Mouse (Mus musculus) spleen, postnatal 10 days (tissue): ENCODE data around the gene Napsa.

Experiments used
- DNase-seq, 2 experiments: peaks; one replicate each; pipeline ENCODE4 v3.0.0; 2021 to 2022; ENCODE audit warnings: low spot score in 2 of 2

The Napsa gene

DNA sequence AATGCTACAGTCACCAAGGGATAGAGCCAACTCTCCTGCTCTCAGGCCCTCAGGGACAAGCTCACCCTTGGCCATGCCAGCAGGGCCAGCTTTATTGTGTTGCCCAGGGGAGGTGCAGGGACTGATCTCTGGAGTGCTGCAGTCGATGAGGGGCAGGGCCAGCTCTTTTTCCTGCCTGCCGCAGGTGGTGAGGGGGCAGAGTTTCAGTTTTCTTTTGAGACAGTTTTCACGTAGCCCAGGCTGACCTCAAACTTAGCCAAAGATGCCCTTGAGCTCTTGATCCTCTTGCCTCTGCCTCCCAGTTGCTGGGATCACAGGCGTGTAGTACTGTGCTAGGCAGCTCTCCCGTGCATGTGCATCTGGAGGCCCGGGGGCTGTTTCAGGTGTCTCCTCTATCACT, 1.2 kb upstream of the Napsa start:
- DNase-seq, result no peak

DNA sequence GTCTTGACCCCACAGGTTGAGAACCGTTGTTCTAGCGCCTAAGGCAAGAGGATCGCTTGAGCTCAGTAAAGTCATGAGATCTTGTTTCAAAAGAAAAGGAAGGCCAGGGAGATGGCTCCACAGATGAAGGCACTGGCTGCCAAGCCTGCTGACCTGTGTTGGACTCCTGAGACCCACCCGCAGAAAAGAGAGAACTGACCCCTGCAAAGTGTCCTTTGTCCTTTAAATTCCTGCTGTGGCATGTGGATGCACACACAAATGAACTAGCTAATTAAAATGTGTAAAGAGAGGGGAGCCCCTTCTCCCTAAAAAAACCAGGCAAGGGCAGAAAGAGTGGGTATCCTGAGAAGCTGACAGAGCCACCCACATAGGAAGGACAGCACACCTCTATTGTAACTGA, 369 bp upstream of the Napsa start:
- no peak for DNase-seq

DNA sequence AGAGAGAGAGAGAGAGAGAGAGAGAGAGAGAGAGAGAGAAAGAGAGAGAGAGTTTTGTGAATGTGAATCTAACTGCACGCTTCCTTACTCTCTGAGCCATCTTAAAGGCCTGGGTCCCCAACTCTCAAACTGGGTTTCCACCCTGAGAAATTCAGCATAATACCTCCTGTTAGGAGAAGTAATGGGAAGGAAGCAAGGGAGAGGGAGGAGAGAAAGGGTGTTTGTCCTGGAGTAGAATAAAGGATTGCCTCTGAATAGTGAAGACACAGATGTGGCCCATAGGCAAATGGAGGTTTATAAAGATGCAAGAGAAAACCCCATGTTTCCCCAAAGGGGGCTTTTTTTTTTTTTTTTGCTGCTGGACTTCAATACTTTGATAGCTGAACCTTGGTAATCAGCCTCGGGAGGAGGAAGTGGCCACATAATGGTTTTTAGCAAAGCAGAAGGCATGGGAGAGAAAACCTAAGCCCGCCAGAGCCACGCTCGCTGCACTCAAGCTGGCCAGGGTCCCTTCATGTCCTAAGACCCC, 840 bp downstream of the Napsa start:
- DNase-seq, result no peak

DNA sequence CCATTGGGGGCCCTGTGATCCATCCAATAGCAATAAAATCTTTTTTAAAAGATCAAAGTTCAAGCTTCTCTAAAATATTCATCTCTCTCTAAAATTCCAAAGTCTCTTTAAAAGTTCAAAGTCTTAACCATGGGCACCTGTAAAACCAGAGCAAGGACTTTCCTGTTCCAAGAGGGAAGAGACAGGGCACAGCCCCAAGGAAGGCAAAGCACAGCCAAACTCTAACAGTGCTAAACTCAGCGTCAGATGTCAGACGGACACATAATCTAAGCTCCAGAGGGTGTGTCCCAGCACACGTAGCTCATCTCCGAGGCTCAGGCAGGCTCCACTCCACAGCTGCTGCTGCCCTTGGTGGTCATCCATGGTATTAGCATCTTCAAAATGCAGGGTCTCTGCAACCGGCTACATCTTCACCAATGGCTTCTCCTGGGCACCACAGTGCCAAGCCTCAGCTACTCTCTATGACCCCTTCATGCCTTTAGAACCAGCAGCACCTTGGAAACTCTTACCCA, 4.2 kb downstream of the Napsa start:
- DNase-seq, result no peak

- no peak for DNase-seq
These were observed 9.5 kb downstream of the Napsa start for GRCm38 (mm10) chr7:44581637-44582036.

GRCm38 (mm10) chr7:44582709-44583108, 10.5 kb downstream of the Napsa start:
- no peak for DNase-seq

DNA sequence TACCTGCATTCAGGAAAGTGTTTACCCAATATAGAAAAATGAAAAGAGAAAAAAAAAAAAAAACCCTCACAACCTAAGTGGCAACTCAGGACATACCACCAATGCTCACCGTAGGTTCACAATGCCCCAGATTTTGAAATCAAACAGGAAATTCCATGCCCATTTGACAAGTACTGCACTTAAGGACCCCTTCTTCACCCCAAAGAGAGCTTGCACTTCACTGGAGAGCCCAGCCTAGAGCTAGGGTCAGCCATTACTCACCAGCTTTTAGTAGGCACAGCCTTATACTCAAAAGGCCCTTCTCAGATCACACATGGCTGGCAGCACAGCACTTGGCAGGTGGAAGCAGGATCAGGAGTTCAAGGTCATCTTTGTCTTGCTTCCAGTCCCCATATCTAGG, 11.0 kb downstream of the Napsa start:
- DNase-seq, result no peak

- DNase-seq, result no peak
These were observed 12.2 kb downstream of the Napsa start for GRCm38 (mm10) chr7:44584265-44584804.

DNA sequence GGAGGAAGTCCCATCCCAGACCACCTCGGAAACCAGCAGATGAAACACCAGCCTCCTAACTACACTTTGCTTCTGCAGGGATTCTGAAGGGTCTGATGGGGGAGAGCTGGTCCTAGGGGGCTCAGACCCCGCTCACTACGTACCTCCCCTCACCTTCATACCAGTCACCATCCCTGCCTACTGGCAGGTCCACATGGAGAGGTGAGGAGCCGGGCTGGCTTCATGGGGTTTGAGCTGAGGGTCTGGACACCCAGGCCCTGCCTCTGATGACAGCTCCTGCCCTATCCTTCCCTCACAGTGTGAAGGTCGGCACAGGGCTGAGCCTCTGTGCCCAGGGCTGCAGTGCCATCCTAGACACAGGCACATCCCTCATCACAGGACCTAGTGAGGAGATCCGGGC, 12.7 kb downstream of the Napsa start:
- DNase-seq, result no peak

DNA sequence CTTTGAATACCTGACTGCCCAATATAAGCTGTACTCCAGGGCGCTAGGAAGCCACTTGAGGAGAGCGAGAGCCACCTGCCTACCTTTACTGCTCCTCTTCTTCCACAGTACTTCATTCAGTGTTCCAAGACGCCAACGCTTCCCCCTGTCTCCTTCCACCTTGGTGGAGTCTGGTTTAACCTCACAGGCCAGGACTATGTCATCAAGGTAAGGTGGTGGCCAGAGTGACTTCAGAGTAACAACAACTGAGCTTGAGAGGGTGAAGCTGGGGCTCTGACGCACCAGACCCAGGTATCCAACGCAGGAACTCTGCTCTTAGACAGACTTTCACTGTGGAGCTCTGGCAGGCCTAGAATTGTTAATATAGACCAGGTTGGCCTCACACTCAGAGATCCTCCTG, 13.4 kb downstream of the Napsa start:
- no peak for DNase-seq

GRCm38 (mm10) chr7:44586518-44586917, 14.3 kb downstream of the Napsa start:
- DNase-seq, result no peak

DNA sequence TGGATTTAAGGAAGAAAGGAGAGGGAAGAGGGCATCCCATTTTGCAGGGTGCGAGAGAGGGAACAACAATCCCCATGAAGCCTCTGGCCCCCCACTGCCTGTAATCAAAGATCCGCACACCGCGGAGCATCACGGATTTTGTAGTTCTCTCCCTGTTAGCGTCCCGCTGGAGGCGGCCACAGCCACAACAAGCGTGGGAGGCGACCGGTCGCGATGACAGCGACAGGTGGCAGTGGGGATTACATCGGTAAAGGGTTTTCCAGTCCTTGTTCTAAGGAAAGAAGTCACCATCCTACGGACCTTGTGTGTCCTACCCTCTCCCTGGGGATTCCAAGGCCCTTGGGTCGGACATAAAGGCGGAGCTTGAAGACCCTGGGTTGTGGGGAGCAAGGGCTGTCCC, 14.8 kb downstream of the Napsa start:
- peak in 1 of 2 experiments; percentile 48 for DNase-seq

GRCm38 (mm10) chr7:44587676-44588075, 15.5 kb downstream of the Napsa start:
- no peak for DNase-seq

DNA sequence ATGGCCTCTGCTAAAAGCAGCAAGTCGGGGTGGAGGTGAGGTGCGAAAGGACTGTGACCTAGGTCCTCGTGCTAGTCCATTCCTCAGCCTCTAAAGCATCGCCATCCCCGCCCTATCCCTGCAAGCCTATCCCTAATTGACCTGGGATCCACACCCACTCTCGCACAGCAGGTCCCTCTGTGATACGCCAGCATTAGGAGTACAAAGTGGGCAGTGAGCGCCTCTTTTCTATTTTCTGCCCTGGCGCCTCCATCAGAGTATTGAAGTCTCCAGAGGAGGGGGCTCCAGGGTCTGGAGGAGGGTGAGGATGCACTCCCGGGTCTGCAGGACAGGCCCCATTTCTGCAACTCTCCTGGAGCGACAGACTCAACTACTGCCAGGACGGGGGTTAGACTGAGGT, 16.2 kb downstream of the Napsa start:
- DNase-seq, result no peak

DNA sequence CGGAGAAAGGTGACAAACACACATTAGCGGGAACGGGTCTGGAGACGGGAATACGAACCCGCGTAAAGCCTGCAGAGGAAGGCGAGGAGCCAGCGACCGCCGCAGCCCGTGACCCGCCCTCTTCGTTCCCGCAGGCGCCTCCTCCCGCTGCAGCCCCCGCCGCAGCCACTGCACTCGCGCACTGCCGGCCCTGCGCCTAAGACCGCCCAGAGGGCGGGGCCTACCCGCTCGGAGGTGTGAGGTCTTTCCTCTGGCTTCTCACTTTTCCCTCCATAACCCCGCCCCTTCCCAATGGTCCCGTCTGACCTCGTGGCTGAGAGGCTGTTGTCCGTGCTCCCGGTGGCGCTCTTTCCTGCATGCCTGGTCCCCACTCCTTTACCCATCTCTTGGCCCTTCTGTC, 17.0 kb downstream of the Napsa start:
- peak; percentile 22 to 63 for DNase-seq

DNA sequence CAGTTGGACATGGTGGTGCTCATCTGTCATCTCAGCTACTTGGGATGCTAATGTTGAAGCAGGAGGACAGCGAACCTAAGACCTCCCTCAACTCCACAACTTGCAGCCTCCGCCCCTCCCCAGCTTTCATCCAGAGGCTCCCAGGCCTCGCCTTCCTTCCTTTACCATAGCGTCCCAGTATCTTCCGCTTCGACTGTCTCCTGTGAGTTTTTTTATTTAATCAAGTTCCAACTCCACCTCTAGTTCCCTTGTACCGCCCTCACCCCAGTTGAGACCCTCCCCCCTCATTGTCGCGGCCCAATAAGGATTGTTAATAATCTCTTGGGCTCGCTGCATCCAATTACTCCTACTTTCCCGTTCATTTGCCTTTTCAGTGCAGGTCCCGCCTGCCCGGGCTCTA, 17.8 kb downstream of the Napsa start:
- DNase-seq, result no peak

- DNase-seq, result peak; percentile 42 to 88
These were observed 18.5 kb downstream of the Napsa start, which contains the start of gene Kcnc3 for GRCm38 (mm10) chr7:44590402-44591347. Kcnc3 (plus strand) TSS chr7:44590664.

DNA sequence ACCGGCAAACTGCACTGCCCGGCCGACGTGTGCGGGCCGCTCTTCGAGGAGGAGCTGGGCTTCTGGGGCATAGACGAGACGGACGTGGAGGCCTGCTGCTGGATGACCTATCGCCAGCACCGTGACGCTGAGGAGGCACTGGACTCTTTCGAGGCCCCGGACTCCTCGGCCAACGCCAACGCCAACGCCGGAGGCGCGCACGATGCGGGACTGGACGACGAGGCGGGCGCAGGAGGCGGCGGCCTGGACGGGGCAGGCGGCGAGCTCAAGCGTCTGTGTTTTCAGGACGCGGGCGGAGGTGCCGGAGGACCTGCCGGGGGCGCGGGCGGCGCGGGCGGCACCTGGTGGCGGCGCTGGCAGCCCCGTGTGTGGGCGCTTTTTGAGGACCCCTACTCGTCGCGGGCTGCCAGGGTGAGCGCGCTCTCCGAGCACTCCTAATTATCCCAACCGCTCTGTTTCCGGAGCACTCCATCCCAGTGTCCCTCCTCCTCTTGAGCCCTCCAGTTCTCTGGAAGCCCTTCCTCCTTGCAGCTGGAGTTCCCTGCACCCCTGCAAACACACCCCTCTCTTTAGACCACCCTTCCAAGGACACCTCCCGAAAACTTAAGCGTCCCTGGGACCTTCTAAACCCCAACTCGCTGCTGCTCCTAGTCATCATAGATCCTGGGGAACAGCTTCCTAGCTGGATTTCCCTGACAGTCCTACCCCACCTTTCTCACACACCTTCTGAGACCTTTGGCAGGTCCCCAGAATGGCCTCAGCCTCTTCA, 19.4 kb downstream of the Napsa start:
- DNase-seq, result no peak

DNA sequence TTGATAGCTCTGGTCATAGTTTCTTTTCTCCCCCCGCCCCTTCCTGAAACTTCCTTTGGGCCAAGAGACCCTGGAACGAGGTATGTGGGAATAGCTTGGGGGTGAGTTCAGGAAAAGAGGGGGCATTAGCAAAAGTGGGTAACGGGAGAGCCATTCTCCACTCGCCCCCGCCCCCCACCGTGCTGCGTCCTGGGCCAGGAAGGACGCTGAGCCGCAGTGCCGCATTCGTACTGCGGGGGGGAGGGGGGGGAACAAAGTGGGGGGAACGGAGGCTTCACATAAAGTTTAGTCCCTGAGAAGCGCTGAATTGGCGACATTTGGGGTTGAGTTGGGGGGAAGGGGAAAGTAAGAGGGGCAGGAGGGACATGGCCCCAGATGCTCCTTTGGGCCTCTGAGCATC, 20.9 kb downstream of the Napsa start:
- DNase-seq, result no peak

GRCm38 (mm10) chr7:44593775-44594174, 21.6 kb downstream of the Napsa start:
- DNase-seq, result peak; percentile 58 to 80

- DNase-seq, result no peak
These were observed 22.1 kb downstream of the Napsa start for GRCm38 (mm10) chr7:44594291-44594690.

GRCm38 (mm10) chr7:44595131-44595561, 23.0 kb downstream of the Napsa start:
- DNase-seq, result no peak
